14 mouse cellular contexts compared by ENCODE assay signal in the genomic region with DNA sequence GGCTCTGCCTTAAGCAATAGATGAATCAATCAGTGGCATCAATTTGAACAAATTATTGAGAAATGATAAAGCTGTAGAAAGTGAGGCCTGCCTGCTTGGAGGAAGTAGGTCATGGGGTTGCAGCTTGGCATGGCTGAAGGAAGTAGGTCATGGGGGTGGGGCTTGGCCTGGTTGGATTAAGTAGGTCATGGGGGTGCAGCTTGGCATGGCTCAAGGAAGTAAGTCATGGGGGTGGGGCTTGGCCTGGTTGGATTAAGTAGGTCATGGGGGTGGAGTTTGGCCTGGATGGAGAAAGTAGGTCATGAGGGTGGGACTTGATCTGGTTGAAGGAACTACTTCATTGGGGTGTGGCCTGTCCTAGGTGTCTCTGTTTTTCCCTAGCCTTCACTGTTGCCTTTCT.
DNase-seq lines count a peak whose midpoint lies in the region; ATAC-seq lines count a peak whose summit lies in the region.
"Had no signal": no experiment of that assay in that cellular context is flagged by ENCODE, and none has a peak within 500 bp of the region (broad histone marks: within the 10 kb centered on the region; RNA-seq: fewer than 3 reads in every experiment).

No protein-coding gene starts in this region.

- no peak overlapping the region for H3K27ac ChIP-seq in kidney, embryonic 14.5 days (ENCODE audit: low read depth, low read length)
- no peak overlapping the region for H3K27ac ChIP-seq in heart, embryonic 11.5 days (ENCODE audit: low read depth, low read length)
- no peak overlapping the region for H3K27ac ChIP-seq in hindbrain, embryonic 10.5 days
- H3K27ac ChIP-seq: intestine, embryonic 15.5 days; left cerebral cortex, adult 2 months; limb, embryonic 15.5 days; midbrain, embryonic 15.5 days had no signal

- H3K9me3 ChIP-seq in kidney, embryonic 14.5 days (ENCODE audit: control insufficient read depth, low read length), result no peaks in the 10 kb centered on the region
- no peaks in the 10 kb centered on the region for H3K9me3 ChIP-seq in heart, embryonic 11.5 days (replicated peaks; ENCODE audit: control insufficient read depth, low read length)
- no peaks in the 10 kb centered on the region for H3K9me3 ChIP-seq in hindbrain, embryonic 10.5 days
- H3K9me3 ChIP-seq: intestine, embryonic 15.5 days; limb, embryonic 15.5 days; midbrain, embryonic 15.5 days had no signal

- no peak overlapping the region for H3K4me2 ChIP-seq in kidney, embryonic 14.5 days (replicated peaks; ENCODE audit: low read depth, low read length)
- no peak overlapping the region for H3K4me2 ChIP-seq in heart, embryonic 11.5 days
- H3K4me2 ChIP-seq: intestine, embryonic 15.5 days; limb, embryonic 15.5 days; midbrain, embryonic 15.5 days had no signal

- no peaks in the 10 kb centered on the region for H3K27me3 ChIP-seq in kidney, embryonic 14.5 days (ENCODE audit: control insufficient read depth, insufficient read depth, low read length)
- H3K27me3 ChIP-seq in heart, embryonic 11.5 days (ENCODE audit: control insufficient read depth, insufficient read depth, low read length), result no peaks in the 10 kb centered on the region
- H3K27me3 ChIP-seq in hindbrain, embryonic 10.5 days (ENCODE audit: insufficient read depth, poor library complexity, severe bottlenecking), result no peaks in the 10 kb centered on the region
- H3K27me3 ChIP-seq: intestine, embryonic 15.5 days; limb, embryonic 15.5 days; midbrain, embryonic 15.5 days had no signal

- no peaks in the 10 kb centered on the region for H3K36me3 ChIP-seq in kidney, embryonic 14.5 days (ENCODE audit: control insufficient read depth, insufficient read depth, low read length)
- H3K36me3 ChIP-seq in heart, embryonic 11.5 days (ENCODE audit: control insufficient read depth, insufficient read depth, low read length), result no peaks in the 10 kb centered on the region
- no peaks in the 10 kb centered on the region for H3K36me3 ChIP-seq in hindbrain, embryonic 10.5 days
- H3K36me3 ChIP-seq: intestine, embryonic 15.5 days; limb, embryonic 15.5 days; midbrain, embryonic 15.5 days had no signal

- peak; percentile 2 for DNase-seq in kidney, adult 9 months
- DNase-seq in CD4-positive, CD25-positive, alpha-beta regulatory T cell, adult 2 months (ENCODE audit: low read depth, low spot score), result peak; percentile 49
- DNase-seq in induced T-regulatory cell, adult 2 months (ENCODE audit: low read depth), result peak; percentile 33
- peak; percentile 5 to 25 for DNase-seq in thymus, postnatal 10 days (ENCODE audit: low spot score in 2 of 2)
- DNase-seq in hindbrain, embryonic 10.5 days (ENCODE audit: low spot score), result no peak
- DNase-seq: adrenal gland, postnatal 36 days; lung, postnatal 4 days; right cerebral cortex, postnatal 25 days had no signal

- no peak overlapping the region for H3K9ac ChIP-seq in kidney, embryonic 14.5 days (ENCODE audit: low read depth, low read length)
- H3K9ac ChIP-seq in heart, embryonic 11.5 days (ENCODE audit: low read depth, low read length), result no peak overlapping the region
- H3K9ac ChIP-seq: intestine, embryonic 15.5 days; limb, embryonic 15.5 days; midbrain, embryonic 15.5 days had no signal

- no peak overlapping the region for H3K4me3 ChIP-seq in kidney, embryonic 14.5 days (ENCODE audit: low read length)
- no peak overlapping the region for H3K4me3 ChIP-seq in heart, embryonic 11.5 days (ENCODE audit: low read depth, low read length)
- no peak overlapping the region for H3K4me3 ChIP-seq in hindbrain, embryonic 10.5 days
- H3K4me3 ChIP-seq: intestine, embryonic 15.5 days; left cerebral cortex, adult 2 months; limb, embryonic 15.5 days; midbrain, embryonic 15.5 days had no signal

- no peaks in the 10 kb centered on the region for H3K4me1 ChIP-seq in kidney, embryonic 14.5 days (ENCODE audit: control insufficient read depth, insufficient read depth, low read length)
- no peaks in the 10 kb centered on the region for H3K4me1 ChIP-seq in heart, embryonic 11.5 days (ENCODE audit: control insufficient read depth, insufficient read depth, low read length)
- H3K4me1 ChIP-seq in hindbrain, embryonic 10.5 days (replicated peaks), result peaks cover 3% of the 10 kb centered on the region; the same call in 1 of the 2 replicates
- H3K4me1 ChIP-seq: intestine, embryonic 15.5 days; limb, embryonic 15.5 days; midbrain, embryonic 15.5 days had no signal

- no peak for ATAC-seq in kidney, embryonic 14.5 days (ENCODE audit: low FRiP score, low TSS enrichment)
- ATAC-seq in heart, embryonic 11.5 days (replicated peaks; ENCODE audit: insufficient number of reproducible peaks, low FRiP score, low TSS enrichment), result no peak
- ATAC-seq: intestine, embryonic 15.5 days; midbrain, embryonic 15.5 days had no signal
